Mouse (Mus musculus) lung, embryonic 15.5 days (tissue): ENCODE measurements around the gene Slc7a10. TPM values are rescaled to one million over a fixed set of nuclear protein-coding genes. Genes with fewer than 3 reads are reported as not detected.
A peak's percentile ranks its signal among the peaks of the same experiment; 100 is the strongest.

ENCODE experiments used
- ATAC-seq: fragments of 200-750 bp; cut with Nextera tagmentation; 2 replicates; pipeline ENCODE4 v1.8.0; 2017; ENCODE audit warnings: moderate number of reproducible peaks, borderline replicate concordance; ENCODE audit not compliant: low FRiP score, low TSS enrichment; ENCODE audit errors: extremely low read depth
- H3K27ac ChIP-seq: fragments of 300-500 bp; sonication (generic); 2 replicates; pipeline ENCODE4 v1.5.1; 2015; ENCODE audit warnings: moderate library complexity, mild to moderate bottlenecking, inconsistent platforms
- H3K27me3 ChIP-seq: fragments of 300-500 bp; sonication (generic); 2 replicates; pipeline ENCODE4 v1.6.1; 2015; ENCODE audit warnings: inconsistent platforms
- H3K36me3 ChIP-seq: fragments of 300-500 bp; sonication (generic); 2 replicates; pipeline ENCODE4 v1.6.1; 2015; ENCODE audit warnings: inconsistent platforms
- H3K4me1 ChIP-seq: fragments of 300-500 bp; sonication (generic); 2 replicates; pipeline ENCODE4 v1.6.1; 2015; ENCODE audit warnings: inconsistent platforms
- H3K4me2 ChIP-seq: fragments of 300-500 bp; sonication (generic); 2 replicates; pipeline ENCODE4 v1.6.1; 2015; ENCODE audit warnings: inconsistent platforms, mild to moderate bottlenecking, moderate library complexity
- H3K4me3 ChIP-seq: fragments of 300-500 bp; sonication (generic); 2 replicates; pipeline ENCODE4 v1.5.1; 2015; ENCODE audit warnings: mild to moderate bottlenecking, inconsistent platforms
- H3K9ac ChIP-seq: fragments of 300-500 bp; sonication (generic); 2 replicates; pipeline ENCODE4 v1.6.1; 2015; ENCODE audit warnings: inconsistent platforms
- H3K9me3 ChIP-seq: fragments of 300-500 bp; sonication (generic); 2 replicates; pipeline ENCODE4 v1.6.1; 2016; ENCODE audit warnings: inconsistent platforms
- WGBS: fragments of 180-500 bp; shearing (Covaris S2); methylation state at CpG from one replicate; pipeline ENCODE4 v1.1.7; 2015; 5-methylcytosine and 5-hydroxymethylcytosine counted together
- polyA plus RNA-seq: library from polyadenylated mRNA; unstranded; fragments of >200 nt; fragmentation: Nextera tagmentation; extraction: Ambion mirVana; gene quantifications from 2 replicates; pipeline ENCODE4 v1.2.1, GENCODE M21; 2015

Gene Slc7a10
- 2.3 and 3.4 TPM in 2 replicates for polyA plus RNA-seq

GRCm38 (mm10) chr7:35185889-35186569, at the start of gene Slc7a10:
Gene Slc7a10, plus strand, starts transcription at chr7:35186385.
- WGBS = 2% methylated on average over 39 of the region's 43 CpGs
- Histone ChIP-seq H3K4me2 (peak within 1 kb of the TSS; percentile 63), H3K4me1 (peaks cover 17% of the 10 kb centered on the region), H3K9ac (0 out of 2 replicates have a peak within 1 kb of the TSS, but pooled peaks have one; percentile 2), H3K27ac (no peak within 1 kb of the TSS), H3K9me3 (no peaks in the 10 kb centered on the region), H3K27me3 (peaks cover 38% of the 10 kb centered on the region), H3K4me3 (peak within 1 kb of the TSS; percentile 34), H3K36me3 (no peaks in the 10 kb centered on the region)
- ATAC-seq = no peak; the same call in 1 of the 2 replicates

GRCm38 (mm10) chr7:35137524-35137923, 48.7 kb upstream of the Slc7a10 start:
- H3K27me3 ChIP-seq = no peaks in the 10 kb centered on the region
- no peak overlapping the region for H3K9ac ChIP-seq
- H3K9me3 ChIP-seq = no peaks in the 10 kb centered on the region
- no peak for ATAC-seq
- 72% methylated on average over 1 of the region's 1 CpGs for WGBS
- no peaks in the 10 kb centered on the region for H3K36me3 ChIP-seq
- H3K27ac ChIP-seq = no peak overlapping the region
- H3K4me3 ChIP-seq = no peak overlapping the region
- no peak overlapping the region for H3K4me2 ChIP-seq
- peaks cover 33% of the 10 kb centered on the region for H3K4me1 ChIP-seq

GRCm38 (mm10) chr7:35138481-35138880, 47.7 kb upstream of the Slc7a10 start:
- Histone ChIP-seq H3K9me3 (no peaks in the 10 kb centered on the region), H3K9ac (no peak overlapping the region), H3K27me3 (no peaks in the 10 kb centered on the region), H3K4me2 (no peak overlapping the region), H3K4me3 (no peak overlapping the region), H3K4me1 (peaks cover 36% of the 10 kb centered on the region), H3K27ac (no peak overlapping the region), H3K36me3 (no peaks in the 10 kb centered on the region)
- ATAC-seq = no peak
- WGBS = 40% methylated on average over 4 of the region's 4 CpGs

GRCm38 (mm10) chr7:35139880-35140279, 46.3 kb upstream of the Slc7a10 start:
- 87% methylated on average over 5 of the region's 5 CpGs for WGBS
- Histone ChIP-seq H3K4me2 (no peak overlapping the region), H3K9me3 (no peaks in the 10 kb centered on the region), H3K9ac (no peak overlapping the region), H3K27me3 (no peaks in the 10 kb centered on the region), H3K27ac (no peak overlapping the region), H3K36me3 (no peaks in the 10 kb centered on the region), H3K4me3 (no peak overlapping the region), H3K4me1 (peaks cover 40% of the 10 kb centered on the region)
- ATAC-seq = no peak

- ATAC-seq = peak; percentile 78
- 11% methylated on average over 5 of the region's 5 CpGs for WGBS
- Histone ChIP-seq H3K27me3 (no peaks in the 10 kb centered on the region), H3K9me3 (no peaks in the 10 kb centered on the region), H3K9ac (no peak overlapping the region), H3K4me2 (no peak overlapping the region), H3K4me3 (no peak overlapping the region), H3K36me3 (no peaks in the 10 kb centered on the region), H3K4me1 (peaks cover 45% of the 10 kb centered on the region), H3K27ac (peak overlapping the region; percentile 79)
Observed at GRCm38 (mm10) chr7:35141519-35141918, 44.7 kb upstream of the Slc7a10 start.

- H3K4me3 ChIP-seq = no peak overlapping the region
- 67% methylated on average over 8 of the region's 8 CpGs for WGBS
Observed at GRCm38 (mm10) chr7:35142522-35142921, 43.7 kb upstream of the Slc7a10 start.

GRCm38 (mm10) chr7:35143864-35144618, 42.1 kb upstream of the Slc7a10 start:
- H3K9ac ChIP-seq = no peak overlapping the region; the same call in 1 of the 2 replicates

More at GRCm38 (mm10) chr7:35142522-35142921, 43.7 kb upstream of the Slc7a10 start:
- Histone ChIP-seq H3K9ac (no peak overlapping the region), H3K36me3 (no peaks in the 10 kb centered on the region), H3K4me1 (peaks cover 45% of the 10 kb centered on the region), H3K27ac (peak overlapping the region; percentile 79), H3K9me3 (no peaks in the 10 kb centered on the region), H3K4me2 (no peak overlapping the region), H3K27me3 (no peaks in the 10 kb centered on the region)
- ATAC-seq = no peak

GRCm38 (mm10) chr7:35145068-35145467, 41.1 kb upstream of the Slc7a10 start:
- no peak for ATAC-seq
- Histone ChIP-seq H3K4me1 (peaks cover 59% of the 10 kb centered on the region), H3K27me3 (no peaks in the 10 kb centered on the region), H3K27ac (peak overlapping the region; percentile 51), H3K4me2 (no peak overlapping the region), H3K9me3 (no peaks in the 10 kb centered on the region), H3K36me3 (no peaks in the 10 kb centered on the region), H3K9ac (no peak overlapping the region), H3K4me3 (no peak overlapping the region)
- WGBS = 59% methylated on average over 9 of the region's 9 CpGs

More at GRCm38 (mm10) chr7:35143864-35144618, 42.1 kb upstream of the Slc7a10 start:
- no peaks in the 10 kb centered on the region for H3K36me3 ChIP-seq
- H3K4me2 ChIP-seq = no peak overlapping the region
- H3K9me3 ChIP-seq = no peaks in the 10 kb centered on the region
- H3K4me3 ChIP-seq = no peak overlapping the region
- no peak for ATAC-seq
- 46% methylated on average over 6 of the region's 6 CpGs for WGBS
- peaks cover 48% of the 10 kb centered on the region for H3K4me1 ChIP-seq
- H3K27ac ChIP-seq = no peak overlapping the region
- no peaks in the 10 kb centered on the region for H3K27me3 ChIP-seq

GRCm38 (mm10) chr7:35146269-35146668, 39.9 kb upstream of the Slc7a10 start:
- H3K9ac ChIP-seq = no peak overlapping the region
- H3K4me2 ChIP-seq = no peak overlapping the region
- ATAC-seq = no peak
- H3K36me3 ChIP-seq = no peaks in the 10 kb centered on the region
- peak overlapping the region; percentile 64 for H3K27ac ChIP-seq
- WGBS = 54% methylated on average over 10 of the region's 10 CpGs
- H3K4me1 ChIP-seq = peaks cover 52% of the 10 kb centered on the region
- no peaks in the 10 kb centered on the region for H3K27me3 ChIP-seq
- no peaks in the 10 kb centered on the region for H3K9me3 ChIP-seq
- no peak overlapping the region for H3K4me3 ChIP-seq

- no peak overlapping the region for H3K9ac ChIP-seq
- no peak overlapping the region for H3K4me2 ChIP-seq
- H3K4me1 ChIP-seq = peaks cover 24% of the 10 kb centered on the region
- 18% methylated on average over 15 of the region's 15 CpGs for WGBS
- no peak overlapping the region for H3K27ac ChIP-seq
- no peak overlapping the region for H3K4me3 ChIP-seq
- ATAC-seq = no peak
- H3K9me3 ChIP-seq = no peaks in the 10 kb centered on the region
- no peaks in the 10 kb centered on the region for H3K27me3 ChIP-seq
- H3K36me3 ChIP-seq = no peaks in the 10 kb centered on the region
Observed at GRCm38 (mm10) chr7:35149616-35150433, 36.4 kb upstream of the Slc7a10 start.

- H3K27ac ChIP-seq = no peak overlapping the region
- H3K4me2 ChIP-seq = no peak overlapping the region
- peaks cover 14% of the 10 kb centered on the region for H3K4me1 ChIP-seq
- no peak for ATAC-seq
- H3K4me3 ChIP-seq = no peak overlapping the region
- 65% methylated on average over 5 of the region's 5 CpGs for WGBS
- H3K36me3 ChIP-seq = no peaks in the 10 kb centered on the region
- no peak overlapping the region for H3K9ac ChIP-seq
- no peaks in the 10 kb centered on the region for H3K27me3 ChIP-seq
- H3K9me3 ChIP-seq = no peaks in the 10 kb centered on the region
Observed at GRCm38 (mm10) chr7:35150860-35151259, 35.3 kb upstream of the Slc7a10 start.
